Mouse (Mus musculus): Measurements from ENCODE around the gene Tnfsf13b. TPM values are rescaled to one million over a fixed set of nuclear protein-coding genes. Genes with fewer than 3 reads are reported as not detected.

Gene Tnfsf13b
- 18.8 TPM for polyA plus RNA-seq (2014; fragmentation: Illumina TruSeq; extraction: RNeasy Lipid Tissue Mini Kit (QIAGEN cat#74804); ENCODE audit: insufficient read depth, low read depth, low replicate concordance)

GRCm38 (mm10) chr8:10006156-10006985 is at the start of gene Tnfsf13b:
Gene Tnfsf13b (plus strand): TSS chr8:10006467.

DNA sequence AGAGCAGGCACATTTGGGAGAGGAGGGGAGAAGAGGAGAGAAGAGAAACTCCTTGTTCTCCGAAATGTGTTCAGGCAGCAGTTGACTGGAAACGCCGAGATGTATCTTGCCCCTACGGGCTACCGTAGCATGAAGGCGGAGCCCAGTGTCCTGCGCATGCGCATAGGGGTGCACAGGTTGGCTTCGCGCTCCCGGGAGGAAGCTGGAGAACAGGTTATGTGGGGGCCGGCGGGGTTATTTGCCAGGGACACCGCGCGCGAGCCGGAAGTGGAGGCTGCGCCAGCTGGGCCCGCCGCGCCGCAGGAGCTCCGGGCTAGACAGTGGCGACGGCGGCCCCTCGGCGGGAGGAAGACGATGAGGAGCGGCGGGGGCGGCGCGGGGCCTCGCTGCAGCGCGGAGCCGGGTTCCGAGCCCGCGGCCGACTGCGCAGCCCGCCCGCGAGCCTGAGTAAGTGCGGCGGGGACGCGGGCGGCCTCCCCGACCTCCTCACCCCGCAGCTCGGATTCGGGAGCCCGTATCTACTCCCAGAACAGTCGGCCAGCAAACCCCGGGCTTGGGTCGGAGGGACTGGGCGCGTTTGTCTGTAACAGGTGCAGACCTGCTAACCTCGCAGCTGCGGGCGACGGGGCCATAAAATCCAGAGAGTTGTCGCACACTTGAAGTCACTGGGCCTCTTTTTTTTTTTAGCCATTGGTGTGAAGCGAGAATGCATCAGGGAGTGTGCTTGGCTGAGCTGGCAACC is 28.5 kb upstream of the Tnfsf13b start, which contains the start of the genes Lig4 and Abhd13:
Gene Lig4 (minus strand): TSS at position 114 of the 742 bp plus-strand sequence.
Gene Abhd13 (plus strand): TSS at position 135 of the 742 bp plus-strand sequence.

Other genes starting within 250 kb of the Tnfsf13b start
- not detected for gene Fam155a, start 235.3 kb upstream of the Tnfsf13b start, polyA plus RNA-seq (2014; fragmentation: Illumina TruSeq; extraction: RNeasy Lipid Tissue Mini Kit (QIAGEN cat#74804); ENCODE audit: insufficient read depth, low read depth, low replicate concordance)
- not detected for gene Gm10217, start 142.2 kb upstream of the Tnfsf13b start, polyA plus RNA-seq (2014; fragmentation: Illumina TruSeq; extraction: RNeasy Lipid Tissue Mini Kit (QIAGEN cat#74804); ENCODE audit: insufficient read depth, low read depth, low replicate concordance)
- gene Lig4, start 28.8 kb upstream of the Tnfsf13b start, polyA plus RNA-seq (2014; fragmentation: Illumina TruSeq; extraction: RNeasy Lipid Tissue Mini Kit (QIAGEN cat#74804); ENCODE audit: insufficient read depth, low read depth, low replicate concordance) = 2.0 TPM
- 10.9 TPM for gene Abhd13, start 28.8 kb upstream of the Tnfsf13b start, polyA plus RNA-seq (2014; fragmentation: Illumina TruSeq; extraction: RNeasy Lipid Tissue Mini Kit (QIAGEN cat#74804); ENCODE audit: insufficient read depth, low read depth, low replicate concordance)
- 0.15 TPM for gene Myo16, start 147.4 kb downstream of the Tnfsf13b start, polyA plus RNA-seq (2014; fragmentation: Illumina TruSeq; extraction: RNeasy Lipid Tissue Mini Kit (QIAGEN cat#74804); ENCODE audit: insufficient read depth, low read depth, low replicate concordance)